Mouse (Mus musculus) c-Kit-positive CD71-positive TER-119-positive erythroid progenitor cells, embryonic 14.5 days (primary cell): ENCODE data around the gene Rpl3l.
"Not testable (repeated sequence)": the region's sequence is repeated elsewhere in the genome, so short reads cannot be mapped to it uniquely, and the experiment has no call there.

Experiments
- DNase-seq: peaks from one replicate; pipeline ENCODE4 v3.0.0-alpha.2; 2013; ENCODE audit warnings: low spot score

The Rpl3l gene

GRCm38 (mm10) chr17:24727618-24728017 lies at the start of gene Rpl3l:
Rpl3l (plus strand) TSS chr17:24727820.
- DNase-seq, result no peak

GRCm38 (mm10) chr17:24686514-24686913 lies 41.1 kb upstream of the Rpl3l start:
- peak; percentile 45 for DNase-seq

DNA sequence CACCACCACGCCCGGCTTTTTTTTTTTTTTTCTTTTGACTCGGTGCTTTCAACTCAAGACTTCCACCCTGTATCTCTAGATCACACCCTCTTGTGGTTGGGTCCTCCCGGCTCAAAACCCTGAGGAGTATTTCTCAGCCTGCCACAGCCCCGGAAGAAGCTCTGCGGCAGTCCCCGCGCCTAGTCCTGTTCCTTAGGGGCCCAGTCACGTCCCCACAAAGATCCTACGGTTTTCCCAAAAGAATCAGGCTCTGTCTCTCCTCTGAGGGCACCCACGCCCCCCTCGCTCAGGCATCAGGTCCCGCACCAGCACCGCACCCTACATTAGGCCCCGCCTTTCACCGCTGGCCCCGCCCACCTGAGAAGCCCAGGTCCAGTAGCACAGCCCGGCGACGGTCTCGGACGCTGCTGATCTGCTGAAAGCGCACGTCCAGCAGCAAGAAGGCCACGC lies 40.4 kb upstream of the Rpl3l start:
- DNase-seq, result peak; percentile 52

DNA sequence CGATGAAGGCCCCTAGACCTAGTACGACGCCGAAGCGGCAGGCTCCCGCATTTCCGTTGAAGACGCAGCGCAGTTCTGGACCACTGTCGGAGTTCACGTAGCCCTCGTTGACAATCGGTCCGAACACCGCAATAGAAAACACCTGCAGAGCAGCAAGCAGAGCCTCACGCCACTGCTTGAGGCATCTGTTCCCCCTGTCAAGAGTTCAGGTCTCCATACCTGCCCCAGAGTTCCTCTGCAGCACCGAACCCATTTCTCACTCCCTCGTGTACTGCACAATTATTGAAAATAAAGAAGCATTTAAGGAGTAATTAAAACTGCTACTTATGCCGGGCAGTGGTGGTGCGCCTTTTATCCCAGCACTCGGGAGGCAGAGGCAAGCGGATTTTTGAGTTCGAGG lies 40.0 kb upstream of the Rpl3l start:
- no peak for DNase-seq

- no peak for DNase-seq
Measured at GRCm38 (mm10) chr17:24689251-24690081, 38.2 kb upstream of the Rpl3l start, which contains the start of gene Syngr3. Syngr3 (minus strand) TSS chr17:24689955.

GRCm38 (mm10) chr17:24692385-24692784 lies 35.2 kb upstream of the Rpl3l start:
- no peak for DNase-seq

DNA sequence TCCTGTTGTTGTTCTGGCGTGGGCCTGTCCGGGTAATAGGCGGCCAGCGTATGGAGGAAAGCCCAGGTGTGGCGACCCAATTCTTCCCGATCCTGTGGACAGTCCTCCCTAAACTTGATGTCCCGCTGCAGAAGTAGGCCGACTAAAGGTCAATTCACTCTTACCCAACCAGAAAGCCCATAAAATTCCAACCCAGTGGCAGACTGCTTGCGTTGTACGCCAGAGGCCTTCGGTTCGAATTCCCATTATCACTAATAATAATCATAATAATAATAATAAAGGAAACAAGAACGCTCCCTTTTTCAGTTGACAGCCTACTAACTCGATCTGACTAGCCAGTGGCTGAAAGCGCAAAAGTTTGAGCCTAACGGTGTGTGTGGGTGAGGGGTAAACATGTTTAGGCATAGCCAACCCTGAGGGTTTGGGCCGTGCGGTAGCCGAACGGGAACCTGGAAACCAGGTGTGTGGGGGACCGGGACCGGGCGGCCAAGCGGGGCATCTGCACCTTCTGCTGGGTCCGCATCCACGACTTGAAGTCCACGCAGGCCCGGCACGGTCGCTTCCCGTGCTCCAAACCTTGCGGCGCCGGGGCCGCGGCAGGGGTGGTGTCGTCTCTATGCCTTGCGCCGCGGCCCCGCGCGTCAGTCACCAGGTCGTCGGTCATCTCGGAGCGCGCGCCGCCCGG lies 32.2 kb upstream of the Rpl3l start:
- peak; percentile 33 for DNase-seq

- peak; percentile 76 for DNase-seq
Measured at GRCm38 (mm10) chr17:24696011-24696697, 31.5 kb upstream of the Rpl3l start, which contains the start of the genes Gfer and Noxo1. Gfer (minus strand) TSS chr17:24696156. Noxo1 (plus strand) TSS chr17:24696234.

DNA sequence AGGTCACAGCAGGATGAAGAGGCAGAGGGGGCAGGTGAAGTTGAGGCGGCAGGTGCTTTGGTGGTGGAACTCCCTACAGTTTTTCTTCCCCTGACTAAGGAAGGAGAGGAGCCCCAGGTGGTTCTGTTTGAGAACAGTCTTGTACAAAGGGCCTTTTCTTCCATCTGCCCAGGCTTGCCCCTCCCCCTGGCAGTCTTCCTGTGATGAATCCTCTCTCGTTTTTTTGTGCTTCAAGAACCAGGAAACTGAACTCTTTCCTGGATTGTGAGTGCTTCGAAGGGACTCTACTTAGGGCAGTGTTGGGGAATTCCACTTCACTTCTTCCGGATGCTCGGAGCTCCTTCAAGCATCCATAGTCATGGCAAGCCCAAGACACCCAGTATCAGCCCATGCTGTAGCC lies 29.6 kb upstream of the Rpl3l start:
- no peak for DNase-seq

DNA sequence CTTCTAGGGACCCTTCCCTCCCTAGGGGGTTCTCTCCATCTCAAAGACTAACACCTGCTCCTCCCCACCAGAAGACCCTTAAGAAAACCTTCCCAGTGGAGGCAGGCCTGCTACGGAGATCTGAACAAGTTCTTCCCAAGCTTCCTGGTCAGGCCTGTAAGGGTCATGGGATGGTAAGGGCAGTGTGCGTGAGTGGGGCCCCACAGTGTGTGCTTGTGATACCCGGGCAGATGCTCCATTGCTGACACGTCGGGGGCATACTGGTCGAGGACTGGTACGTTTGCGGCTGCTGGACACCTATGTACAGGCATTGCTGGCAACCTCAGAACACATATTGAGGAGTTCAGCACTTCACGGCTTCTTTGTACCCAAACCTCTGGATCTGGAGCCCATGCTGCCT lies 28.9 kb upstream of the Rpl3l start:
- DNase-seq, result no peak

GRCm38 (mm10) chr17:24699473-24699872 lies 28.1 kb upstream of the Rpl3l start:
- no peak for DNase-seq

DNA sequence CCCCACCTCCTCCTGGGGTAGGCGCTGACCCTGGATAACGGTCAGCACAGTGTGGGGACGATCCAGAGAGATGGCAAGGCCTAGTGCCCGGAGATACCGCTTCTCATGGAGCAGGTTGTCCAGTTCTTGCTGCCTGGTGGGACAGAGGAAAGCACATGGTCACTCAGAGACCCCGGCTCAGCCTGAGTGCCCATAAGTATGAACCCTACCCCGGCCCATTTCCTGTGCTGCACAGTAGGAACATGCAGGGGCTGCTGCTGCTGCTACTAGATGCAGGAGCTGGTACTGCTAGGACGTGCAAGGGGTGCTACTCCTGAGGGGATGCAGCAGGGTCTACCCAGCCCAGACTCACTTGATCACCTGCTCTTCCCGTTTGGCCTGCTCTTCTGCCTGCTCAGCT lies 26.4 kb upstream of the Rpl3l start:
- DNase-seq, result no peak

DNA sequence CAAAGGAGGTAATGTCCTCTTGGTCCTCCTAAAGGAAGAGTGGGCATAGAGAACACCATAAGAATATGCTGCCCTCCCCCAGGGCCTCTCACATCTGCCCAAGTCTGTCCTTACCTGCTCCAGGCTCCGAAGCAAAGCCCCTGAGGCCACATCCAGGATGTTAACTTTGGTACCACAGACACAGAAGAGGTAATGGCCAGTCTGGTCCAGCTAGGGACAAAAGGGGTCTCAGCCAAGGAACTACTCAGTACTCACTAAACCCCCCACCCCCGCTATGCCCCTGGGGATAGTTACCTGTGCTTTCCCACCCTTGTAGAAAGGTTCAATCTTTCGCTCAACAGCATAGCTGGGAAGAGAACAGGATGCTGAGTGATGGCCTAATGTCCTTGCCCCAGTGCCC lies 21.8 kb upstream of the Rpl3l start:
- DNase-seq, result no peak

DNA sequence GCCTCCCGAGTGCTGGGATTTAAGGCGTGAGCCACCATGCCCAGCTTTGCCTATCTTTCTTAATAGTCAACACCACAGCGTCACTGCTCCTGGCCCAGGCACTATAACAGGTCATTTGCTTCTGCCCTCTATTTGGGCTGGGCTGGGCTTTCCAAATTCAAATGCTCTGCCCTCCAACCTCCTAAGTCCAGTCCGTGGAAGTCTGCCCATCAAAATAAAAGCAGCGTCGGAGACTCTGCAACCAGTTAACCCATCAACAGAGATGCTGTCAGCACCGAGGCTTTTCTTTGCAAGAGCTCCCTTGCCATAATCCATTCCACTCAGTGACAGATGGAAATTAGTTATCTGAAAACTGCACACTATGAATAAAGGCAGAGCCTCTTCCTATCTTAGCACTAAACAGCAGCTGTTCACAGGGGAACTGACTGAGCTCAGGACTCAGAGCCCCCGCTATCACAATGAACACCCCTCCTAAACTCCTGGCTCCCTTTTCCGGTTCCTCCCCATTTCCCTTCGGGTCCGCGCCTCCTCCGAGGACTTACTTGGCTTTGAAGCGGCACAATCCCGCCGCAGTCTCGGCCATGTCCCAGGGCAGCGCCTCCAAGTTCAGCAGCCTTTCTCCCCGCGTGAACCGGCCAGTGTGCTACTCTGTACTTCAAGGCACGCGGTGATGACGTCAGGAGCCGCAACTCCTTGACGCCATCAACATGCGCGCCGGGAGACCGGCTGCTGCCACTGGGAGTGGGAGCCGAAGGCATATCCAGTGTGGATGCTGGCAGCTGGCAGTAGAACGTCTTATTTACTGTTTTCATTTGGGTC lies 20.4 kb upstream of the Rpl3l start, which contains the start of gene Tbl3:
Gene Tbl3, minus strand, starts transcription at position 679 of the 819 bp plus-strand sequence.
- DNase-seq, result peak; percentile 94

DNA sequence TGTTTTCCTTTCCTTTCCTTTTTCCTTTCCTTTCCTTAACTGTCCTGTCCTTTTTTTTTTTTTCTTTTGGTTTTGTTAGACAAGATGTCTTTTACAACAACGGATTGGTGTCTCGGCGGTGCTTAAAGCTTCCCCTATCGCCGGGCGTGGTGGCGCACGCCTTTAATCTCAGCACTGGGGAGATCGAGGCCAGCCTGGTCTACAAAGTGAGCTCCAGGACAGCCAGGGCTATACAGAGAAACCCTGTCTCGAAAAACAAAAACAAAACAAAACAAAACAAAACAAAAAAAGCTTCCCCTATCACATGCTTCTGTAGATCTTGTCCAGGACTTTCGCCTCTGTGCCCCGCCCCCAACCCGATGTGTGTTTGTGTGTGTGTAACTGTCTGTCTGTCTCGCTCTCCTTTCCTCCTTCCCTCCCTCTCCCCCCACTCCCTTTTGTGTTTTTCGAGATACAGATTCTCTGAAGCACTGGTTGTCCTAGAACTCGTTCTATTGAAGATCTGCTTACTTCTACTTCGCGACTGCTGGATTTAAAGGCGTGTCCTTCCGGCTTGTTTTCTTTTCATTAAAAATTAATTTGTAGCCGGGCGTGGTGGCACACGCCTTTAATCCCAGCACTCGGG lies 19.7 kb upstream of the Rpl3l start:
- no peak for DNase-seq

DNA sequence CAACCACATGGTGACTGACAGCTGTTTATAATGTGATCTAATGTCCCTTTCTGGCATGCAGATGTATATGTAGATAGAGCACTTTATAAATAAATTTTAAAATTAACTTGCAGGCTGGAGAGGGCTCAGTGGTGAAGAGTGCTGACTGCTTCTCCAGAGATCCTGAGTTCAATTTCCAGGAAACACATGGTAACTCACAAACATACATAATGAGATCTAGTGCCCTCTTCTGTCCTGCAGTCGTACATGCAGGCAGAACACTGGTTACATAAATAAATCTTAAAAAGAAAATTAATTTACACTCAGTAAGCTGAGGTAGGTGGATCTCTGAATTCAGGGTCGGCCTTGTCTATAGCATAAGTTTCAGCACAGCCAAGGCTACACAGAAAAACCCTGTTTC lies 19.0 kb upstream of the Rpl3l start:
- DNase-seq, result peak; percentile 45

DNA sequence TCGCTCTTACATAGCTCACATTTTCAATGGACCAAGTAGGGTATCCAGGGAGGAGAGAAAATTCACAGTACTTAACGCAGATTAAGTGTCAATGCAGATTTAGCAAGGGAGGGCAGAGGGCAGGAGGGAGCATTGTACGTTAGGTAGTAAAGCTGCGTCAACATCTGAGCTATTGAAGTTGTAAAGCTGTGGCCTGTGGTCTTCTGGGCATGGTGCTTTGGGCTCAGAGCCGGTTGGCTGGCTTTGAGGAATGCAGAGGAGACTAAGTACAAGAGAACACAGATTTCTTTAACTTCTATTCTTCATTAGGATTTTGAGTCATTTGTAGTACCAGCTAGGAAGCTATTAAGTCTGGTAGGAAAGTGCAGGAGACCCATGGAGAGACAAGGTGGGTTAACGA lies 12.1 kb upstream of the Rpl3l start:
- DNase-seq, result no peak

- no peak for DNase-seq
Measured at GRCm38 (mm10) chr17:24716166-24716682, 11.4 kb upstream of the Rpl3l start.

- no peak for DNase-seq
Measured at GRCm38 (mm10) chr17:24717943-24718342, 9.7 kb upstream of the Rpl3l start, which contains the start of the genes Rnf151 and Rps2. Rnf151 (minus strand) TSS chr17:24718063. Rps2 (plus strand) TSS chr17:24718116.

DNA sequence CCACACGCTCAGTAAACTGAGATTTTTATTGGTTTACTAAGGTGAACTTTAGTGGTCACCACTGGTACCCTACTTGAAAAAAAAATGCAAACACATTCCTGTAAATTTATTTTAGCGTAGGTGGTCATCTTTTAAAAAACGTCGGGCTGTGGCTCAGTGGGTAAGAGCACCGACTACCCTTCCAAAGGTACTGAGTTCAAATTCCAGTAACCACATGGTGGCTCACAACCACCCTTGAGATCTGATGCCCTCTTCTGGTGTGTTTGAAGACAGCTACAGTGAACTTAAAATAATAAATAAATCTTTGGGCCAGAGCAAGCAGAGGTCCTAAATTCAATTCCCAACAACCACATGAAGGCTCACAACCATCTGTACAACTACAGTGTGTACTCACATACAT lies 8.7 kb upstream of the Rpl3l start:
- not testable (repeated sequence) for DNase-seq
